Mouse (Mus musculus): Measurements from ENCODE around the gene Dph5.

The Dph5 gene

DNA sequence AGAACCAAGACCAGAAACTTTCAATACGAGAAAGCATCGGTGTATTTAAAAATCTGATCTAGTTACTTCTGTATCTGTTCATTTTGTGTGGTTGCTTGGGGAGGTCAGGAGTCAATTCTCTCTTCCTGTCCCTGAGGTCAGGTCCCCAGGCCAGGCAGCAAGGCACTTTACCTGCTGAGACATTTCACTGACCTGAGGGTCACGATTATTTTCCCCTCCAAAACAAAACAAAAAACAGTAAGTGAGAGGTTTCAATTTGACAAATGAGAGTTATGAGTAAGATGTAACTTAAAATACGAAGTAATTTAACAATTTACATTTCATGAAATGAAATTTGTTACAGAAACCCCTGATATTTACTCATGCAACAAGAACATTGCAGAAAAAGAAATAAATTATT lies 64.7 kb downstream of the Dph5 start:
- no peak for DNase-seq (ENCODE audit: low spot score)

DNA sequence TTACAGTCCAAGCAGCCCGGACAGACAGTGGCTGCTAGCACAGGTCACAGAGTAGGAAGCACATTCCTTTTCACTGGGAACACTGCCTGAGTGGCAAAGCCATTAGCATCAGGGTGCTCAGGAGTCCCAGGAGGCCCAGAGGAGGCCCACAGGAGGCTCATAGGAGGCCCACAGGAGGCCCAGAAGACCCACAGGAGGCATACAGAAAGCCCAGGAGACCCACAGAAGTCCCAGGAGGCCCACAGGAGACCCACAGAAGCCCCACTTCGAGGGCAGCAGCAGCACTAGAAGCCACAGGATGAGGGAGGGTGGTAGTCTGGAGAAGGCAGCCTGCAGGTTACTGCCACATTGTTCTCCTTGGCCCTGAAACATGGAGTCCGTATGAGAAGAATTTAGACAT lies 65.5 kb downstream of the Dph5 start:
- no peak for DNase-seq (ENCODE audit: low spot score)

DNA sequence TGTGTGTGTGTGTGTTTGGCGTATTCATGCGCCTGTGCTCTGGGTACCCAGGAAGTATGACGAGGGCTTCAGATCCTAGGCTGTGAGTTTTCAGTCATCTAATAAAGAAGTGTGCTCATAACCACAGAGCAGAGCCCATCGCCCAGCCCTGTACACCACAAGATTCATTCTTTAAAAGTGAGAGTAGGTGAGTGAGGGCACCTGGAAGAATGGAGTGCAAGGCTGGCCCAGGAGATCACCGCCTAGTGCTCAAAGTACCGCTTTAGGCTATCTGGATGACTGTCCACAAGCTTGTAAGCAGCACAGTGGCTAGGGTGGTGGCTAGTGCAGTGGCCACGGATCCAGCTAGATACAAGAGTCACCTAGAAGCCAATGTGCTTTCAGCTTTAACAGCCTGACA lies 69.6 kb downstream of the Dph5 start:
- no peak for DNase-seq (ENCODE audit: low spot score)

DNA sequence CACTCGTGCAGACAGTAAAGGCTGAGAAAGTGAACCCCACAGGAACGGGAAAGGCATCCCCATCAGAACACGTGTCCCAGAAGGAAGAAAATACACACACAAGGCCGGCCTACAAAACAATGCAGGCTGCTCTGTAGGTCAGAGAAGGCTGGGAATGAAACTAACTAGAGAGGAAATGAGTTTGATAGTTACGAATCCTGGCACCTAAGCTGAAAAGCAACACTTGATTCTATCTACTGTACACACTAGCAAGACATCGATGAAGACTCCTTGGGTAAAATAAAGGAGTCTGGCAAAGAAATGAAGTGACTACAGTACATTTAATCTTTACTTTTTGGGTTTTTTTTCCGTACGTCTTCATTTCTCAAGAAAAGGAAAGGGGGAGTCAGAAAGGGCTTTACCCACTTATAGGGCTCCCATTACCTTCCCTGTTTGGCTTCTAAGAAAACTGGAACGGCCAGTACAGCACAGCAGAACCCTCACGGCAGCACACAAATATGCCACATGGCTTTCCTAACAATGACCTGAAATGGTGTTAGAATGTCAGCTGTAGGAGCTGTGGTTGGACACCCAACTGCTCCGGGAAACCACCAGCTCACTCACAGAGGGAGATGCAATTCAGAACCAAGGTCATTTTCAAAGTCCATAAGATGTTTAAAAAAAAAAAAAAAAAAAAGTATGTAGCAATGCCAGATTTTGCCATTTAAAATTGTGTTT lies 73.8 kb downstream of the Dph5 start:
- DNase-seq (ENCODE audit: low spot score): no peak

DNA sequence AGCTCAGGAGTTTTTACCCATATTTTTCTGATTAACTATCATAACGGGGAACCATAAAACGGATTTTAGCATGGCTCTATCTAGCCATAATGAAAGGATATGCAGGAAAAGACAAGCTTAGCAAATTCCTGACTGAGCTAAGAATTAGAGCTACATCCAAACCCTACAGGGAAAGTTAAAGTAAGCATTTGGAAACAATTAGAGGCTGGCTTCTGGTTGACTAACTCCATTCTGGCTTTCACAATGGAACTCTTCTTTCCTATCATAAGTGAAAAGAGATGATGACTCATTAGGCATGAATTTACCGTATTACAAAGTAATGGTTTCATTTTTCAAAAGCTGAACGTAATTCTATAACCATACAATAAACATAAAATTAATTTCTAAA lies 74.4 kb downstream of the Dph5 start:
- no peak for DNase-seq (ENCODE audit: low spot score)

DNA sequence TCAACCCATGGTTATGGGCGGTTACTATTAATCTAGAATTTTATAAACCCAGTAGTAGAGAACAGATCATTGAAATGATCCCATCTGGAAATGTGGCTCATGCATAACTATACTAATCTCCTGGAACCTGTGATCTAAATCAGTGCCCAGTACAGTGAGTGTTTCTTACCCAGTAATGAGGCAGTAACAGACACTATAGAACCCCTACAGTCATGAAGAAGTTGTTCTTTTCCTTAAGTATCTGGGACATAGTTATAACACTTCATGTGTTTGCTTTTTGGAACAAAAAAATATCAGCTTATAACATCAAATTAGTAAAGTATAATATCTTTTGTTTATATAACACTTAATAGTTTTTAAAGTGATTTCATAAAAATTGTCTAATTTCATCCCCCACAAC lies 76.0 kb downstream of the Dph5 start:
- DNase-seq (ENCODE audit: low spot score): no peak

DNA sequence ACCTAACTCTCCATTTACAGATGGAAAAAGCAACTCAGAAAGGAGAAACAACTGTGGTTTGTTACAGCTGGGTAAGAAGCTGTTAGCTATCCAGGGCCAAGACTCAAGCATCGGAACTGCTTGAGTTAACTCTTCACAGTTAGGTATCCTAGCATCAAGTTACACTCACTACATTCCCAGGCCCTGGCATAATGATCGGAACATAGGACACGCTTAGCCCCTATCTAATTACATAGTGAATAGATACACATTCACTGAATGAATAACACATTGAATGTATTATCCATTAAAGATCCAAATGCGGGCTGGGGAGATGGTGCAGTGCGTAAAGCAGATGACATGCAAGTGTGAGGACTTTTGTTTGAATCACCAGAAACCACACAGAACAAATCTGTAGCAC lies 76.4 kb downstream of the Dph5 start:
- DNase-seq (ENCODE audit: low spot score): no peak

DNA sequence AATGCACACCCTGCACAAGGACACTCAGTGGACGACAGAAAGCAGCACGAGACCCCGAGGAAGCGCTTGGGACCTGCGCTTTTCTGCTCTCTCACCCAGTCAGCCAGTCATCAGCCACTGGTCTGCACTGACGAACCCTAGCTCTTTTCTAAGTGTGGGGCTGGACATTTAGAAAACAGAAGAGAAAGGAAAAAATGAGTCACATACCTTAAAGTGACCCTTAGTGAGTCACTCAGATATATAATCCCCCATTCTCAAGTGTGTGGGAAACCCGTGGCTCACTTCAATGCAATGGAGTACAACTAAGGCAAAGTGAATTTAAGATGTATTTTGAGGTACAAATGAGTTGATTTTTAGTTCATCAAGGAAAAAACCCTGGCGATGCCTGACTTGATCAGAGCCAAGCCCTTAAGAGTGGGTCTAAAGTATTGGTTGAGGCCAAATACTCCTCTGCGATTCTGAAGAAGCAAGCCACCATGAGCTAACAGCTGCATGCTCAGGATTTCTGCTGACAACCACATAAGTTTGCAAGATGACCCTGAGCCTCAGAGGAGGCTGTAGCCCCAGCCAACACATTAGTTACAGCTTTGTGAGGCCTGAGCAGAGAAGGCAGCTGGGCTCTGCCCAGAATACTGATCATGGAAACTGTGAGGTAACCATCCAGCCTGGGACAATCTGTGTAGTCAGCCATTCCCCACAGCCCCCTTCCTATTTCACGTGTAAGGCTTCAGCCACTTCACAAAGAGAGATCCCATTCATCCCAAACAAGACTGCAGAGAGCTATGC lies 81.3 kb downstream of the Dph5 start:
- no peak for DNase-seq (ENCODE audit: low spot score)

DNA sequence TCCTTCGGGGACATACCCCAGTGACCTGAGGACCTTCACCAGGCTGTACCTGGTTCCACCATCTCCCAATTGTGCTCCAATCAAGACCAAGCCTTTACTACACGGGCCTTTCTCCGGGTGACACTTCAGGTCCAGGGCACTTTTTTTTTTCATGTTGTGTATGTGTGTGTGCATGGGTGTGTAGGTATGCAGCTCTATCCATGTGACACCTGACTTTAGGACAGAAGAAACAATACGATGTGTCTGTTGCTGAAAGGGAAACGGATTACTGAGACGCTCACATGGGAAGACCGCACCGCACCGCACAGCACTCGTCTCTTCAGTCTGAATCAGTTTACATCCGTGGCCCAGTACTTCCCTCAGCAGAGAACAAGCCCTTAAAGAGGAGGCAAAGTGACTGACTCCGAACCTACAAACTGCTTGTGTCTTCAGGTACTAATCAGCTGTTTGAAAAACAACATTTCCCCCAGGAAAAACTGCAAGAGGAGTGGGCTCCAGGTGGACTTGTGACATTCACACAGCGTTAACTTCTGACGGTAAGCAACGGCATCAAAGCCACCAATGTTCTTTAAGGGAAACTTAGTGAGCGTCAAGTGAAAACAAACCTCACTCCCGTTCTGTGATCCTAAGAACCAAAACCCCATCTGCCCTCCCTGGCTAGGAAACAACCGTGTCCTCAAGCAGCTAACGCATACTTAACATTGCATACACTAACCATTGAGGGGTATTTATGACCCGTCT lies 83.6 kb downstream of the Dph5 start:
- DNase-seq (ENCODE audit: low spot score): no peak

DNA sequence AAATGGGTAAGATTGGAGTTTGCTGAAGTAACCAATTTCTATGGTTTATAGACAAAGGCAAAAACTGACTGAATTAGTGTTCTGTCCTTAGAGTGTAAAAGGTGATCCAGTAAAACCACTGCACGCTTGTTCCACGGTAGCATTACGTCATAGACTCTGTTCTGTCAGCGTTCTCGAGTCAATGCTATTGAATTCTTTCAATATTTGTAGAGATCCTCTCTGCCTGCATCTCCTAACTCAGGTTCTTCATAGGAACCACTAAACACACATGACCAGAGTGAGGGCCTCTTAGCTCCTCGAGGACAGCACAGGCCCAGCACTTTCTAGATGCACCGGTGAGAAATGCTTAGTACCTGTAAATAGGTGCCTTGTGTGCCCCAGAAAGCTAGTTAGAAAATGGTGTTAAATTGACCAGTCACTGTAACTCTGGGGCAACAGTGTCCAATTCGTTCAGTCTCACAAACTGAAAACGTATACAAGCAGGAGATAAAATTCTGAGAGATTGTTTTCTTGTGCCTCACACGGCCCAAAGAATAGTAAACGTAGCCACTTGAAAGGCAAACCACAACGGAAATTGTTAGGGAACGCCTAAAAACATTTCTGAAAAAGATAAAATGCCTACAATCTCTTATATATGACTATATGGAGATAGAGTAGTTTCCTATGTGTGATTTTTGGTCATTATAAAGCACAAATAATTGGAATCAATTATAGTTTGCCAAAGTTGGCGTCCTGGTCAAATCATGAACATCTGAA lies 84.4 kb downstream of the Dph5 start:
- DNase-seq (ENCODE audit: low spot score): no peak

DNA sequence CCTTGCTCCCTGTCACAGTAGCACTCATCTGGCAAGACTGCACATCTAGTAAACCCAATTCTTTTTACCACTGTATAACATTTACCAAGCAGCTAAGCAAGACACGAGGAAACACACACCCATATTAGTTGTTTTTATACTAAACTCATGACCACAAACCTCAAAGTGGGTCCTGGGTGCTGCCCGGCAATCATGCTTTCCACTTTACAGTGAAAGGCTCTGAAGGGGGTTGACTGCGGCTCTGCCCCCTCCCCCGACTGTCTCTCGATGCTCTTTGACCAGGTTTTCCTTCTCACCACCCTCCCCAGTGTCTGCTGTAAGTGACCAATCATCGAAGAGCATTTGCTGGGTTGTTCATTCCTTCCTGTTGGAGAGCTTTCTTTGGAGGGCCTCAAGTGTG lies 86.6 kb downstream of the Dph5 start:
- no peak for DNase-seq (ENCODE audit: low spot score)

DNA sequence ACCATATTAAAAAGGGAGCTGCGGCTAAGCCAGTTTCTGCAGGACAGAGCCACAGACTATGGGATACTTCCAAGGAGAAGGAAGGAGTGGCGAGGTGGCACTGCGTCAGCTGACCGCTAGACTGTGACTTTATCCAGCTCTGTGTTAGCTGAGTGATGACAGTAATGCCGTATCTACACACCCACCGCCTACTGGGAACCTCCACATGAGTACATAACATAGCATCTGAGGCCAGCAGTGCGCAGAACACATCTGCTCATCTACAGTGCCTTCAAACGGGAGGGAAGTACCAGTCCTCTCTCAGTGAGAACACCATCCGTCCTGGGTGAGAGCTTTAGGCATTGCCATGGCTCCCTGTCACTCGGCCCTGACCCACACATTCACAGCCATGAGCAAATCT lies 87.4 kb downstream of the Dph5 start:
- DNase-seq (ENCODE audit: low spot score): no peak

DNA sequence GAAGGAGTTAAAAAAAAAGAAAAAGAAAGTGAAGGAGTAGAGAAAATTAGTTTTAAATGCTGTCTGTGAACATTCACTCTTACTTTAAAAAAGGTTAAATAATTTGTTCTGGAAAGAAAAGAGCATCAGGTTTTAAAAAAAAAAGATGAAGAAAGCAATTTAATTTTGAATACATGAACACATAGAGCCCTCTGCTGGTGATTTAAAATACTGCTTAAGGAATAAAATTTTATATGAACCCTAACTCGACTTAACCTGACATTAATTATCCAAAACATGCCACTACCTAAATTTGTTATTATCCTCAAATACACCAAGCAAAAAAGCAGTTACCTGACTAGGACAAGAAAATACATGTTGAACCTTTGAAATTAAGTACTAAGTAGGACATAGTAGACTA lies 91.4 kb downstream of the Dph5 start:
- no peak for DNase-seq (ENCODE audit: low spot score)

DNA sequence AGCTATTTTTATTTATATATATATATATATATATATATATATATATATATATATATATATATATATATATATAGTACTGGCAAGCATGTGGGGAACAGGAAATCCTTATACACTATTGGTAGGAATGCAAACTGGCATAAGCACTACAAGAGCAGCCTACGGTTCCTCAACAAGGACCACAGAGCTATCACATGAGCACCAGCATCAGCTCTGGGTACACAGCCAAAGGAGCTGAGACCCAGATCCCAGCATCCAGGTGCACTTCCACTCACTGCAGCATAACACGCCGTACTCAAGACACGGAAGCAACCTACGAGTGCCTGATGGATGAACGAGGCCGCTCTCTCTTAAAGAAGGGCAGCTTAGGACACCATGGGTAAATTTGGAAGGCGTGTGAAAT lies 95.6 kb downstream of the Dph5 start:
- no peak for DNase-seq (ENCODE audit: low spot score)

All from ovary, postnatal 10 days (tissue).